Comparison of ENCODE assay signal across 14 mouse cellular contexts in genomic region chr11:80954147-80954546, GRCm38 (mm10).
"Had no signal": no experiment of that assay in that cellular context is flagged by ENCODE, and none has a peak within 500 bp of the region (broad histone marks: within the 10 kb centered on the region; RNA-seq: fewer than 3 reads in every experiment).

No protein-coding gene starts in this region.

- ATAC-seq: intestine, postnatal 0 days; lung, postnatal 0 days; midbrain, embryonic 13.5 days; midbrain, embryonic 16.5 days had no signal

- H3K9ac ChIP-seq: liver, embryonic 13.5 days; lung, embryonic 14.5 days; midbrain, embryonic 13.5 days; stomach, embryonic 15.5 days had no signal

- H3K9me3 ChIP-seq: liver, embryonic 13.5 days; midbrain, embryonic 13.5 days; stomach, embryonic 15.5 days had no signal

- H3K4me1 ChIP-seq: liver, embryonic 13.5 days; stomach, embryonic 15.5 days had no signal

- H3K4me3 ChIP-seq: liver, embryonic 13.5 days; midbrain, embryonic 13.5 days; stomach, embryonic 15.5 days had no signal

- H3K27ac ChIP-seq: kidney, postnatal 0 days; liver, embryonic 13.5 days; macrophage; midbrain, embryonic 13.5 days; stomach, embryonic 15.5 days had no signal

- DNase-seq: kidney, adult 2 months; kidney, postnatal 25 days; liver, embryonic 13.5 days; lung, embryonic 14.5 days; right cerebral cortex, postnatal 25 days; spleen, adult 18-20 months; thymus, postnatal 25 days had no signal

- H3K4me2 ChIP-seq: liver, embryonic 13.5 days; lung, embryonic 14.5 days; midbrain, embryonic 13.5 days; stomach, embryonic 15.5 days had no signal

- H3K36me3 ChIP-seq: liver, embryonic 13.5 days; midbrain, embryonic 13.5 days; stomach, embryonic 15.5 days had no signal
